Mouse (Mus musculus): ENCODE results near the gene Kcnma1. TPM values are rescaled to one million over a fixed set of nuclear protein-coding genes. Genes with fewer than 3 reads are reported as not detected.

The Kcnma1 gene
- total RNA-seq, 2 experiments from 2014 or later: 26.6 to 32.2 TPM

DNA sequence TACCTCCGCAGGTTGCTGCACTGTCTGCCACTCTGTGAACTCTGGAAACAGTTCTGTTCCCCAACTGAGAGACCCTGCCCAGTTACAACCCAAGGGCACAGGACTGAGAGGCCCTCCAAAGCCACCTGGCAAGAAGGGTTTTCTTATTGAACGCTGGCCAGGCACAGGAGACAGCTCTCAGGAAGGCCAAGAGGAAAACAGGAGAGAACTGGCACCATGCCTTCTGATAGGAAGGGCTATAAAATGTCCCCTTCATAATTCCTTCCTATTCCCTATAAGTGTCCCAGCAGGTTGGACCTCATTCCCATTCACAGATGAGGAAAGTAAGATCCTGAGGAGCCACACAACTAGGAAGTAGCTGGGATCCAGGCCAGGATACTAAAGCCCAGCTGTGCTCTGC is 39.6 kb downstream of the Kcnma1 start:
- no peak for DNase-seq (ENCODE audit: low spot score in 2 of 2)

DNA sequence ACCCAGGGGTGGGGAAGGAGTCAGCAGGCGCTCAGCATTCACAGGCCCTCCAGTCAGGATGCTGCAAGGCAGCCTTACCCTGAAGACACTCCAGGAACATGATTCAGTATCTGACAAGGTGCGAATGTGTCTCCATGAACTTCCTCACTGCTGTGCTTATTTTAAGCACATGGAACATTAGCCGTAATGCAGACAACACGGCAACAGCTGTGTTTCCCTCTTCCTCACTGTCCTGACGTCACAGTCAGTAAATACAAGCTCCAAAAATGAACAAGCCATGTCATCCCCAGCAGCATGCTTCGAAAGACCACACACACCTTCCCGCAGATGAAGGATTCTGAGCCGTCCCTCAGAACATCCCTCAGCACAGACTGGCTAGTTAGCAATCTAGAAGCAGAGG is 47.8 kb downstream of the Kcnma1 start:
- no peak for DNase-seq (ENCODE audit: low spot score in 2 of 2)

DNA sequence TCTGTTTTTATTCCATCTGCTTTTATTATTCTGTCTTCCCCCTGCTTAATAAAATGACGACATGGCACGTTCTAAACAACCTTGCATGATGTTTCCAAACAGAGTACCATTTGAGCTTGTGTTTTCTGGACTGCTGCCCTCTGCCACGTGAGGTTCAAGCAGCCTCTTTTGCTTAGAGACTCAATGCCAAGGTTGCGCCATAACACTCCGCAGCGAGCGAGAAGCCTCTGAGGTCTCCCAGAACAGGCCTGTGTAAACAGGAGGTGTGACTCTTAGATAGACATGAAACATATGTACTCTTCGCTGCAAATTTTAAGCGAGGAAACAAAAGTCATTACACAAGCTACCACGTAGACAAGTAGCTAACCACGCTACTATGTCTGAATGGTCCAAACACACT is 55.2 kb downstream of the Kcnma1 start:
- no peak for DNase-seq (ENCODE audit: low spot score in 2 of 2)

DNA sequence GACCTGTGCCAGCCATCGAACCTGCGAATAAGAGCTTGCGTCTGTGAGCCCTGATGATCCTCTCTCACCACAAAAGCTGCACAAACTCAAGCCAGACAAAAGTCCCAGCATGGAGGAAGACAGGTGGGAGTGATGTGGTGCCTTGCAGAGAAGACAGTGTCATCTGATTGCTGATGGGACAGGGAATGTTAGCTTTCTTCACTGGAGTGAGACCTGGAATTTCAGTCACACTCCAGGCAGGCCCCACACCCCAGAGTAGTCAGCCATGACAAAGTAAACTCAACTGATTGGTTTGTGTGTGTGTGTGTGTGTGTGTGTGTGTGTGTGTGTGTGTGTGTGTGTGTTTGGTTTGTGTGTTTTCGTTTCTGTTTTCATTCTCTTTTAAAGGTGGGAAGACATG is 57.0 kb downstream of the Kcnma1 start:
- no peak for DNase-seq (ENCODE audit: low spot score in 2 of 2)

DNA sequence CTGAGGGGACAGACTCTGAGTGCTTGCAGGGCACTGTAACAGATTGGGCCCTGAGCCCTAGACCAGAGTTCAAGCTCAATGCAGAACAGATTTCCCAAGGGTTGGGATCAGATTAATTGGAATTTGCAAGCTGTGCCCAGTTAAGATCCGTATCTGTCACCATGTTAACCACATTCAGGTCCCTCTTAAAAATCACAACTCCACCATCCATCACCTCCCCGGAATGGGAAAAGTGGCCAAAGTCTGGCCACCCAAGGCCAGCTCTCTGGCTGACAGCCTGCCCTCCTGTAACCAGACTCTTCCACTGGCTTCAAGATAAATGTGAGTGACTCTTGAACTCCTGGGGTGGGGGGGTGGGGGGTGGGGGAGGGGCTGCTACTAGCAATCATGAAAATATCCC is 70.4 kb downstream of the Kcnma1 start:
- DNase-seq (ENCODE audit: low spot score in 2 of 2): no peak

DNA sequence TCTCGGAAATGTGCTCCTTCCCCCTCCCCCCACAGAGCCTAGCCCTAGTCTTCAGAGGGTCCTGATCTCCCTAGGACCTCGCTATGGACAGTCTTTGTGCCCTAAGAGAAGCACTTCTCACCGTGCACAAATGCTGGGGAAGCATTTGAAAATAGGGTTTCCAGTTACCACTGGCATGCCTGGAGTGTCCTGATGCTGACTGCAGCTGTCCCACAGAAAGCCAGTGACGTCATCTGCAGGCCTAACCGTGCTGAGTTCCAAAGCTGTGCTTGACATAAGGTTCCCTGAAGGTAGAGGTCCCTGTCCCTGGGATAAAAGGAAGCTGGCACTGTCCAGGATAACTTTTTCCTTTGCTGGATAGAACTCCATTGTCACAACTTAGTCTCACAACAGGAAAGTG is 71.1 kb downstream of the Kcnma1 start:
- peak in 1 of 2 experiments; percentile 34 for DNase-seq (ENCODE audit: low spot score in 2 of 2)

DNA sequence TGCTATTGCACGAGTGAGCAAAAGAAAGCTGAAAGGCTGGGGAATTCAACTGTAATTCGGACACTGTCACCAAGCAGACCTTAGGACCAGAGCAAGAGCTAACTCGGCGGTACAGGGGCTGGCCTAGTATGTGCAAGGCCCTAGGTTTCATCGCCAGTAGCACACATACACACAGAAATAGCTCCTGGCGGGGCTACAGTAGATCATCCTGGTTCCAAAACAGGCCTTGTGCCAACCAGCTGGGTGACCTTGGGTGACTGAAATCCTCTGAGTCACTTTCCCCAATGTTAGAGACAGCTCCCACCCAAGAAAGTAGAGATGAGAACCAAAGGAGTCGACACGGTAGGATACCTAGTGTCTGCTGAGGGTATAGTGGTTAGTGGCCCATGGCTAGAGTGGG is 72.2 kb downstream of the Kcnma1 start:
- peak in 1 of 2 experiments; percentile 33 for DNase-seq (ENCODE audit: low spot score in 2 of 2)

DNA sequence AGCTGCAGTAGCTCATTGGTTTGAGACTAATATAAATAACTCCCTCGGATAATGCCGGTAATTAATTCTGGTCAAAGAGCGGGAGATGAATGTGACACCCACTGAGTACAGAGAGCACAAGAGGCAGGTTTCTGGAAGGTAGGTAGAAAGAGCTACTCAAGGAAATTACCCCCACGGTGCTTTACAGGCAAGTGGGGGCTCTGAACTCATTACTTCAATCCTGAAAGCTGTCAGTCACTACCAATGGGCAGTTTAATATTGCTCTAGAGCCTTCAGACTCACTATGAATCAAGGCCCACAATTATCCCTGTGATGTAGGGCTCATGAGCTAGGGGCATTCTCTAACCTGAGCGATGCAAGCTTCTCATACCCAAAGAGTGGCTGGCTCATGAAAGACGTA is 79.3 kb downstream of the Kcnma1 start:
- no peak for DNase-seq (ENCODE audit: low spot score in 2 of 2)

DNA sequence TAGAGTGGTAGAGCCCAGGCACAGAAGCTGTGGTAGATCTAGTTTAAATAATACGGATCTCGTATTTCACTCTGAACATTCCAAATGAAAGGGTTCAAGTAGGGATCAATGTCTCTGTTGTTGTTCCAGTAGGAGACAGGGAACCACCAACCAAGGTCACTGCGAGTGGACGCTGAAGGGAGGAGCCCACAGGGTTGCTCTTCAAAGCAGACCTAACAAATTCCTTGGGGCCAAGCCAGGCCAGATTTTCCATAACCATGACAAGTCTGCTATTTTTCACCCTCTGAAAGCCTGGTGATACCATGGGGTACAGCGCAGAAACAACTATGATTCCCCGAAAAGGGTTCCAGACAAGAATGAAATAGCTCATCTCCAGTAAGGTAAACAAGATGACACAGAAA is 82.6 kb downstream of the Kcnma1 start:
- DNase-seq (ENCODE audit: low spot score in 2 of 2): no peak

DNA sequence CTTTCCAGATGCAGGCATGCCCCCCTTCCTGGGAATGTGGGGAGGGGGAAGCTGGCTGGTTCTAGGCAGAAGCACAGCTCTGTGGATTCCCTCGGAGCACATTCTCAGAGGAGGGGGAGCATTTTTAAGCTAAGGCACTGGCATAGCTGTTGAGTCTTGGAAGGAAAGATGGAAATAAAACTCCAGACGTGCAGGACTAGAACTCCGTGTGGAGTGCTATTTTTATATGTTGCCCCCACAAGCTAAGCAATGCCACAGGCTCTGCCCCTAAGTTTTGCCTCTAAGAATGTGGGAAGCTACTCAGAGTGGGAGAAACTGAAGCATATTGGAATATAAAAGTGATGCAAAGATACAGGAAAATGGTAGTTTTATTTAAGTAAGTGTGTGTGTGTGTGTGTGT is 85.1 kb downstream of the Kcnma1 start:
- no peak for DNase-seq (ENCODE audit: low spot score in 2 of 2)

DNA sequence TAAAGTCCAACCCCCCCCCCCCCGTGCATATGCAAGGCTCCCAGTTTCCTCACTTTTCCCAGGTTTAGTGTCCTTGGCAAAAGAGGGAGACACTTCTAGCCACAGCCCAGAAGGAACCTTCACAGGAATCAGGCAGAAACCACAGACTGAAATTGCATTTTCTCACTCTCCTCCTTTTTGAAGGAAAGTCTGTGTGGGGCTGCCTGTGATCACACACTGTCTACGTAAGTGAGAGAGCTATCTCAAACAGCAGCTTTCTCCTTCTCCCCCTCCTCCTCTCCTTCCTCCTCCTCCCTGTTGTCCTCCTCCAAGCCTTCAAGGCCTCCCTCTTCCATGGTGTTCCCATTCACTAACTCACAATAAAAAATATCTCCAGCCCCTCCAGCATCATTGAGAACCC is 90.9 kb downstream of the Kcnma1 start:
- no peak for DNase-seq (ENCODE audit: low spot score in 2 of 2)

DNA sequence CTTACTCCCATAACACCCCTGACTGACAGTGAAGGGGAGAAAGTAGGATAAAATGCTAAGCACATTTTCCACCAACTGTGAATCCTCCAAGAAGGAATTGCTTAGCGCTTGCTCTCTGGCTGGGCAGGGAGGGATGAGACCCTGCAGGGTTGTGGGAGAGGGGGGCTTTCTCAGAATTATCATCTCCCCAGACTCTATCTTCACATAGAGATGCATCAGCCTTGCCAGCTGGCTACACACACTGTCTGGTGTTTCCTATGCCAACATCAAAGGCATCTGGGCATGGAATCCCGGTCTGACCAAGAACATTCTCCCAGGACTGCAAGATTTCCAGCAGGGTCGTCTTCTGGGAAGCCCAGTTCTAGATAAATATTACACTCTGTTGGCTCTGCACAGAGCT is 91.5 kb downstream of the Kcnma1 start:
- DNase-seq (ENCODE audit: low spot score in 2 of 2): no peak

DNA sequence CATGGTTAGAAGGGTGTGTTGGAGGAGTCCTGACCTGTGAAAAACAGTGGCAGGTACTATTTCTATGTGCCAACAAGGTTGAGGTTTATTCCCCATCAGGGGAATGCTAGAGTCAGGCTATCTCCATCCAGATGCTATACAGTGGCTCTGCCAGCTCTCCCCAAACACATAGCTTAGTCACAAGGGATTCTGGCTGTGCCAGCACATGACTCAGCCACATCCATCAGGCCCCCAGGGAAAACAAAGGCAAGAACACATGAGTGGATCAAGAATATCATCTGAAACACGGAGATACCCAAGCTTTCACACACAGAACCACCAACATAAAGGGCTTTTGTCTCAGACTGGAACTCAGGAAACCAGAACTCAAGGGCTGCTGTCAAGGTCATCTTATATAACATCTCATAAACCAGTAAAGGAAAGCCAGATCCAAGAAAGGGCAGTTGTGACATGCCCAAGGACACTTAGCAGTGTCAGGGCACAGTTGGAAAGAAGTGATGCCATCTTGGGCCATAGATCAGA is 103.1 kb downstream of the Kcnma1 start:
- no peak for DNase-seq (ENCODE audit: low spot score in 2 of 2)

DNA sequence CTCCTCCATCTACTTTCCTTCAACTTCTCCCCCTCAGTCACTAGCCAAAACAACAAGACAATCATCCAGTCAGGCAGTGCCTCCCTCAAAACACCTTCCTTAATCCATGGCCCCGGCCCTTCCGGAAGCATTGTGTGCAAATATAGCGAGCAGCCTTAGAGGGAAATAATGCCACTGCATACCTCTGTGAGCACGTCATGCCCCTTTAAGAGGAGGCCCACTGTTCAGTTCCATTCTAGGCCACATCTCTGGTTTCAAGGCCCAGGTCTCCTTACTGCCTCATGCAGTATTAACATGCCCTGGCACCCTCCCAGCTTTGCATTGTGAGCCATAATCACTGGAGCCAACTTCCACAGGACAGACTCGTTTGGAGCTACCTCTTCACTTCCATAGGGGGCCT is 105.7 kb downstream of the Kcnma1 start:
- no peak for DNase-seq (ENCODE audit: low spot score in 2 of 2)

DNA sequence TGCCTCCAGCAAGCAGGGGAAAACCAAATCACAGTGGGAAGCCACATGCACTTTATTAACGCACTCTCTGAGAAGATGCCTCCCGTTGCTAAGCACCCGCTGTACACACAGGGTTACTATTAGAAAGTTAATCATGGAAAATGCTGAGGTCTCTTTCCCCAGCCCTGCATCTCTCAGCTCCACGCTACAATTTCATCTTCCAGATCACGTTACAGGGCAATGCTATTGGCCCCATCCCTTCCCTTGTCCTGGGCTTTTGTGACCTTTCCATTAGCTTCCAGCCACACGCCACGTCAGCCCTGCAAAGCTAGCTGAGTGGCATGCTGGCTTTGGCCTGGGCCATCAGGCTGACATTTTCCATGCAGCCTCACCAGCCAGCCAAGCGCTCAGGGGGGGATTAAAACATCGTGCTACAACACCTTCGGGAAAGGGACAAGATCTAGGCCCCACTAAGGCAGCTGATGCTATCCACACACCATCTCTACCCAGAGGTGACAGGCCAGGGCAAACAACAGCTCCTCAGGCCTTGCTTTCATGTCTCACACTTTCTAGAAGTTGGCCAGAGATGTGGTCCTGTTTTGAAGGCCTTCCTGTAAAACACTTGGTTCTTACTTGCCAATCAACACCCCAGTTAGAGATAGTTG is 111.5 kb downstream of the Kcnma1 start:
- peak in 1 of 2 experiments; percentile 21 for DNase-seq (ENCODE audit: low spot score in 2 of 2)

DNA sequence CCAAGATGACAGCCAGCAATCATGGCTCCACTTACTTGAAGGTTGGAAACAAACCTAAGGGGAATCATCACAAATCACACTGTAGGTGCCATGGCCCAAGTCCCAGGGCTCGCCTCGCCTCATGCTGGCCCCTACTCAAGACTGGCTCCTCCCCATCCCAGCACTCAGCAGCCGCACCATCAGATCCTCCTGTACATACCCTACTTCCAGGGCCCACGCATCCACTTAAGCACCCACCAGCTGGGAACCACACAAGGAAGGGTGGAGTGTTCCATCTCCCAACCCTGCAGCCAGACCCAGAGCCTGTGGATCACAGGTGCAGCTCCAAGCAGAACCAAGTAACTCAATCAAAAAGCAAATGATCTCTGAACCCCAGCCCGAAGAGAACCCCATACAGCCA is 114.8 kb downstream of the Kcnma1 start:
- DNase-seq (ENCODE audit: low spot score in 2 of 2): no peak

DNA sequence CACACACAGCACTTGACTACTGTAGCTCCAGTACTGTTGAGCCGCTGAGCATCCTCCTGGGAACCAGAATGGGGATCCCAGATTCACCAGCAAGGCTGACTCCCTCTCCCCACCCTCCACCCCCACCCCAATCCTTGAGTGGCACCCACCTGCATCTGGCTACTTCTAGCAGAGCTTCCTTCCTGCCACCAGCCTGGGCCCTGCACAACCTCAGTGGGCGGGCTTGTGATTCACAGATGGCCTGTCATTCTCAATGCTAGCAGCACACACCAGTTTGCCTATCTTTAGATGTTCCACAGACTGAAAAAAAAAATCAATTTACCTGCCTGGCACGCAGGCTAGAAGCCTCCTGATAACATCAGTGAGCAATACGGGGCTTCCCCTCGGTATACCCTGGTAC is 116.5 kb downstream of the Kcnma1 start:
- no peak for DNase-seq (ENCODE audit: low spot score in 2 of 2)

DNA sequence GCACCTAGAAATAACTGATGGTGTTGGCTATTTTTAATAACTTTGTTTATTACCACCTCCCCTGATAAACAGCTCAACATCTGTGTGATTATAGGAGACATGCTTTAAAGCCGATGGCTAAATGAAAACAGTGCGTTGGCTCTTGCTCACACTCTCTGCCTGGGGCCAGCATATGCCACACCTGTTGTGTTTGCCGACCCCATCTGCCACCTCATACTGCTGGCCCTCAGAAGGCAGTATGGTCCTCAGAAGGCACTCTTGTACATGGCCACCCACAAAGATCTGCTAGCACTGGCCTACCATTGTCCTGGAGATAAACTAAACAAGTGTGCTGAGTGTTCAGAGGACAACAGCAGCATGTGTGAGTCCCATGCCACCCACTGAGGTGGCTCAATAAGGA is 118.3 kb downstream of the Kcnma1 start:
- DNase-seq (ENCODE audit: low spot score in 2 of 2): no peak

DNA sequence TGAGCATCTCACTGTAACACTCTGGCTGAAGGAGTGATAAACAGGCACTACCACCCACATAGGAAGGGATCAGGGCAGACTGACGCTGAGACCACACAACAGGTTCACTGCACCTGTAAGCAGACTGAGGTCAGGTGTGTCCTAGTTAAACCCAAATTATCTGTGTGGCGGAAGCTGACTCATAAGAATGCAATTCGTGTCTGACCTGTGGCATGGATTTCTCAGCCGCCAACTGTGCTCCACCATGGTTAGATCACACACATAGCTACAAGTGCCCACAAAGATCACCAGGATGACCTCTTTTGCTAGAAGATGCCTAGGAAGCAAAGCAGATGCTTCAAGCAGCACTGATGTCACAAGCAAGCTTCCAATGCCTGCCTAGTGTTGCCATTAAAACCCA is 128.2 kb downstream of the Kcnma1 start:
- DNase-seq (ENCODE audit: low spot score in 2 of 2): no peak

DNA sequence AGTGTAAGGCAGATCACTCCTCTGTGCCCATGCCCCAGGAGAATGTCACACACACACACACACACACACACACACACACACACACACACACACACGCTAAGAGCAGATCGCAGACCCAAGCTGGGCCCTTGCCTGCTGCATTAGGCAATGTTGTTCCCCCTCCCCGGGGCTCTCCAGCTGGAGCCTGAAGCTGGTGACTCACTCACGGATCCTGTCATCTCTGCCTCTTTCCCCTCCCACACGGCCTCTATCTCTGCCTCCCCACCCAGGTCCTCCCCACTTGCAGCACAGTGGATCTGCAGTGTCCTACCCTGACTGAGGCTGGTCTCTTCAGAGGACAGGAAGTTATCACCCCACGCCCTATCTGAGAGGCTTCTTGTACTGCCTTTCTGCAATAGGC is 128.8 kb downstream of the Kcnma1 start:
- peak in 1 of 2 experiments; percentile 52 for DNase-seq (ENCODE audit: low spot score in 2 of 2)

DNA sequence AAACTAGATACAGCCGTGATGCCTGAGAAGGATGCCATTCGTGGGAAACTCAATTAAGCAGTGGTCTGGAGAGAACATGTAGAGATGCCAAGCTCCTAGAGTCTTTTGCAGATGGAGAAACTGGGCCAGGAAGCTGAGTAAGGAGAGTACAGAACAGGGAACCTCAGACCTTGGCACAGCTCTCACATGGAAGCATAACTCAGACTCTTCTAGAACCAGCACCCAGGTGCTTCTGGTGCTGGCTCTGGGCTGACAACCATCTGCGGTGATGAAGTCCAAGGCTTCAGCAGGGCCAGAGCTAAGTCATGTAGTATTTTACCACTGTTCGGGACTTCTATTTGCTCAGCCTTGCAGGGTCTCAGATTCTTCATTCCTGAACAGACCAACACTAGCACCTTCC is 129.2 kb downstream of the Kcnma1 start:
- DNase-seq (ENCODE audit: low spot score in 2 of 2): no peak

DNA sequence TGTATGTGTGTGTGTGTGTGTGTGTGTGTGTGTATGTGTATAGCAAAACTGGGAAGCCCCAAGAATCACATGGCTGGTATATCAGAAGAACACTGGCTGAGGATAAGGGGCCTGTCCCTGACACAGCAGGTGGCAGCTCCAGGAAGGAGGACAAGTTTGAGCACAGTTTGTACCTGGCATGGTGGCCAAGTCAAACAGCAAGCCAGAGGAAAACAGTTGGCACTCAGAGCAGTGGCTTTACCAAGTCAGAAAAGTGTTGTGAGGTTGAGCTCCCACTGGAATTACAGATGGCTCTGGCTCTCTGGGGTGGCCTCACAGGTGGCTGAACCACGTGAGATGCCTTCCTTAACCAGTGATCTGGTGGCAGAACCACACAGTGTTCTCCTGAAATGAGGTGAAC is 132.3 kb downstream of the Kcnma1 start:
- no peak for DNase-seq (ENCODE audit: low spot score in 2 of 2)

DNA sequence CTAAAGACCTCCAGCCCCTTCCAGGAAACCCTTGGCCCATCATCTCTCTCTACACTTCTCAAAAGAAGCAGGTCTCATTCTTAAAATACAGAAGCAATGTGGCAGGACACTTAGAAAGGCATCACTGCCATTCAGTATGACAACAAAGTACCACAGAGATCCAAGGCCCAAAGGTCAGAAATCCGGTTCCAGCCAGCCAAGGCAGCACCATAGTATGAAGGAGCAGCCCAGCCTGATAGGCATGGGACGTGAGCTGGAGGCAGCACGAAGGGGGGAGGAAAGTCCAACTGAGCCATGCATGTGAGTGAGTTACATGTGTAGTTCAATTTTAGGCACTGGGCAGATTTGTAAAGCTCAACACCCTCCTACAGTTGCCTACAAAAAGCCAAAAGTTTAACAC is 135.0 kb downstream of the Kcnma1 start:
- DNase-seq (ENCODE audit: low spot score in 2 of 2): no peak

DNA sequence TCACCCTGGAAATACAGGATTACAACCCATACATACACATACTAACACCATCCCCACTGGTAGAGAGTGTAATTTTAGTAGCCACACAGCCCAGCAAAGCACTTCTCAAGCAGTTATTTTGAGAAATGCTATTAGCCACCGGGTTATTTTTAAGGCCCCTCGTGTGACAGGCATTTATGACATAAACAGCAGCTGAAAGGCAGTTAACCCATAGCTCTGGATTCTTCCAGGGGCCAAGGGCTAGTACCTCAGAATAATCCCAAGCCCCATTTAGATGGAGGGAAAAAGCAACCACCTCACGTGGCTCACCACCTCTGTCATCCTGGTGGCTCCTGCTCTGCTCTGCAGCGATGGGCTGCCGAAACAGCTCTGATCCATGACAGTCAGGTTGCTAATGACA is 136.7 kb downstream of the Kcnma1 start:
- no peak for DNase-seq (ENCODE audit: low spot score in 2 of 2)
